Mouse (Mus musculus) liver, embryonic 11.5 days (tissue): ENCODE measurements around the gene Igfbp1. TPM values are rescaled to one million over a fixed set of nuclear protein-coding genes. Genes with fewer than 3 reads are reported as not detected.
A peak's percentile ranks its signal among the peaks of the same experiment; 100 is the strongest.

Experiments
- ATAC-seq: fragments of 200-750 bp; cut with Nextera tagmentation; replicated peaks from 2 replicates; pipeline ENCODE4 v1.8.0; 2017; ENCODE audit warnings: moderate number of reproducible peaks, mild to moderate bottlenecking, moderate TSS enrichment, moderate library complexity; ENCODE audit not compliant: low FRiP score
- DNase-seq: peaks from one replicate; pipeline ENCODE4 v3.0.0-alpha.2; 2017; ENCODE audit warnings: low spot score
- H3K27ac ChIP-seq: fragments of 300-500 bp; sonication (generic); 2 replicates; pipeline ENCODE4 v1.5.1; 2014; ENCODE audit warnings: mild to moderate bottlenecking, low read depth, low read length, control low read depth
- H3K27me3 ChIP-seq: fragments of 300-500 bp; sonication (generic); replicated peaks from 2 replicates; pipeline ENCODE4 v1.6.1; 2014; ENCODE audit warnings: low read length, mixed read lengths; ENCODE audit not compliant: control insufficient read depth, insufficient read depth
- H3K36me3 ChIP-seq: fragments of 300-500 bp; sonication (generic); 2 replicates; pipeline ENCODE4 v1.6.1; 2014; ENCODE audit warnings: mild to moderate bottlenecking, low read length, moderate library complexity, mixed read lengths; ENCODE audit not compliant: control insufficient read depth, insufficient read depth
- H3K4me1 ChIP-seq: fragments of 300-500 bp; sonication (generic); replicated peaks from 2 replicates; pipeline ENCODE4 v1.6.1; 2014; ENCODE audit warnings: low read length, mixed read lengths; ENCODE audit not compliant: control insufficient read depth, insufficient read depth
- H3K4me2 ChIP-seq: fragments of 300-500 bp; sonication (generic); 2 replicates; pipeline ENCODE4 v1.6.1; 2014; ENCODE audit warnings: mild to moderate bottlenecking, control low read depth, moderate library complexity
- H3K4me3 ChIP-seq: fragments of 300-500 bp; sonication (generic); 2 replicates; pipeline ENCODE4 v1.5.1; 2014; ENCODE audit warnings: low read depth, low read length, control low read depth
- H3K9ac ChIP-seq: fragments of 300-500 bp; sonication (generic); 2 replicates; pipeline ENCODE4 v1.6.1; 2014; ENCODE audit warnings: low read depth, low read length, control low read depth
- H3K9me3 ChIP-seq: fragments of 300-500 bp; sonication (generic); 2 replicates; pipeline ENCODE4 v1.6.1; 2016; ENCODE audit warnings: low read length, inconsistent platforms, mixed read lengths; ENCODE audit not compliant: control insufficient read depth
- WGBS: fragments of 180-500 bp; shearing (Covaris S2); extraction: QIAGEN DNeasy Blood & Tissue Kit; methylation state at CpG from one replicate; pipeline ENCODE4 v1.1.7; 2014; 5-methylcytosine and 5-hydroxymethylcytosine counted together
- polyA plus RNA-seq: library from polyadenylated mRNA; unstranded; fragments of >200 nt; fragmentation: Nextera tagmentation; extraction: Ambion mirVana; gene quantifications from 2 replicates; pipeline ENCODE4 v1.2.1, GENCODE M21; 2014

Igfbp1 gene
- polyA plus RNA-seq, 1 experiment from 2014 or later, result 49.9 TPM

DNA sequence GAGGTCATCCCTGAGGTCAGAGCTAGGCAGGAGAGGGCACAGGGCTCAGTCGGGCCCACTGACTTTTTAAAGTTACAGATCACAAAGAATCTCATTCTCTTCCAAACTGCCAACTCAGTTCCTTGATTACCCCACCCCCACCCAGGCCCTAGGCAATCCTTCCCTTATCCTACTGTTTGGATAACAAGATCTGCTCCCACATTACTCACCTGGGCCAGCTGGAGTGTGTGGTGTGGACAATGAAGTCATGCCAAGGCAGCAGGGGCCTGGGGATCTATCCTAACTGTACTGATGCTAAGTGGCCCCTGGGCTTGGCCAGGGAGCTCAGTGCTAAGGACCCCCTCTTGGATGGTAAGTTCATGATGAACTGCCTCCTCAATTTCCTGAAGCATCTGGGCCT lies 13.2 kb upstream of the Igfbp1 start:
- Histone ChIP-seq H3K27ac (no peak overlapping the region), H3K4me2 (no peak overlapping the region), H3K9ac (no peak overlapping the region), H3K27me3 (no peaks in the 10 kb centered on the region), H3K36me3 (no peaks in the 10 kb centered on the region), H3K4me1 (0 out of 2 replicates have a peak, but pooled peaks cover 2% of the 10 kb centered on the region), H3K4me3 (no peak overlapping the region), H3K9me3 (no peaks in the 10 kb centered on the region)
- 26% methylated on average over 1 of the region's 1 CpGs for whole genome bisulfite sequencing
- ATAC-seq (no peak), DNase-seq (no peak)

DNA sequence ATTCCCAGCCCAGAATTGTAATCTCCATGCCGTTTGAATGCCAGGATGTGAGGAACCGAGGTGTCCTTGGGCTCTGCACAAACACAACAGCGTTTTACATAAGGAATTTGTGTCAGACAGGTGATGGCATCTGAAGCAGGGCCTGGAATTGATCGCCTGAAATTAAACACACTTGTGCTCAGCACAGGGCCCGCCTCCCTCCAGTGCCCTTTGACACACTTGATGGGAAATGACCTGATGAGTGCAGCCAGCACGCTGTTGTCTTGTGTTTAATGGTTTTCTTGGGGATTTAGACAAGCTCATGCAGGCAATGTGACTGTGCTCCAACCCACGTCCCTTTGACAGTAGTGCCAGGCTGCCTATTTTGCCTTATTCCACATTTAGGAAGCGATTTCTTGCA lies 10.1 kb upstream of the Igfbp1 start:
- 0 out of 2 replicates have a peak, but pooled peaks cover 2% of the 10 kb centered on the region for H3K4me1 ChIP-seq
- H3K4me3 ChIP-seq, result no peak overlapping the region
- DNase-seq (no peak), ATAC-seq (no peak)
- H3K4me2 ChIP-seq, result no peak overlapping the region
- H3K9me3 ChIP-seq, result no peaks in the 10 kb centered on the region
- H3K27me3 ChIP-seq, result no peaks in the 10 kb centered on the region
- 47% methylated on average over 8 of the region's 8 CpGs for WGBS
- H3K27ac ChIP-seq, result no peak overlapping the region
- no peak overlapping the region for H3K9ac ChIP-seq
- H3K36me3 ChIP-seq, result no peaks in the 10 kb centered on the region

DNA sequence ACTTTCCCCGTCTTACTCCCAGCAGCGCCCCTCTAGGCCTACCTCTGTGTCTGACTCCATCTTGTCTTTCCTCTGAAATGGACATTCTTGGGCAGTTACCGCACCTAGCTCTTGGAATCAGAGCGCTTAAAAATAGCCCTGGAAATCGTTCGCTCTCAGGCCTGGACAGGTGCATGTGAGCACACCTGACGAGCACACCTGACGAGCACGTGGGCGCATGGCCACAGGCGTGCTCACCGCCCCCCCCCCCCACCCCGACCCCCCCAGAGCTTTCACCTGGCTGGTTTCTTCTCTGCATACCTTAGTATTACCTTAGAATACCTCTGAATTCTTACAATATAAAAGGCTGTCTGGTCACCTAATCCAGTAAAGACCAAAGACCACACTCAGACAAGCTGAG lies 9.1 kb upstream of the Igfbp1 start, which contains the start of gene Gm11985:
TSS of gene Gm11985 (minus strand) at position 101 of the 400 bp plus-strand sequence.
- Histone ChIP-seq H3K27ac (no peak within 1 kb of the TSS), H3K4me2 (no peak within 1 kb of the TSS), H3K9ac (no peak within 1 kb of the TSS), H3K27me3 (no peaks in the 10 kb centered on the region), H3K4me1 (0 out of 2 replicates have a peak, but pooled peaks cover 2% of the 10 kb centered on the region), H3K9me3 (no peaks in the 10 kb centered on the region), H3K36me3 (no peaks in the 10 kb centered on the region), H3K4me3 (no peak within 1 kb of the TSS)
- WGBS, result 82% methylated on average over 13 of the region's 13 CpGs
- DNase-seq (no peak), ATAC-seq (no peak)

DNA sequence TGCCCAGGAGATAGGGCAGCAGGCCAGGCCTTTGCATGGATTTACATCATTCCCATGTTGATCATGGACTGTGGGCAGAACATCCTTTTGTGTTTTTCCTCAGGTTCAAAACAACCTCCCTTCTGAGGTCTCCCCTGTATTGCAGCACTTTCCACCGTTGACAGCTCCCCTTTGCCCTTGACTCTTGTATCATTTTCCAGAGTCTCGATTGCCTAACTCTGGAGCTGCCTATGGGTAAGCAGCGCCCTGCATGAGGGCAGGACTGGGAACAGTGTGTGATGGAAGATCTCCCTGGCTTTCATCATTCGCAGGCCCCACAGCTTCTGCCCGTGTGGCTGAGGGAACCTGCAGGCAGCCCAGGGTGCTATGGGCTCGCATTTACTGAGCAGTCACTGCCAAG lies 4.9 kb upstream of the Igfbp1 start:
- no peak overlapping the region for H3K4me3 ChIP-seq
- H3K4me1 ChIP-seq, result no peaks in the 10 kb centered on the region
- H3K9ac ChIP-seq, result no peak overlapping the region
- no peak for DNase-seq
- H3K27ac ChIP-seq, result no peak overlapping the region; the same call in 1 of the 2 replicates
- 44% methylated on average over 6 of the region's 6 CpGs for WGBS
- H3K4me2 ChIP-seq, result no peak overlapping the region
- H3K9me3 ChIP-seq, result peaks cover 4% of the 10 kb centered on the region; the same call in 1 of the 2 replicates
- 0 out of 2 replicates have a peak, but pooled peaks have one; percentile 10 for ATAC-seq
- no peaks in the 10 kb centered on the region for H3K27me3 ChIP-seq
- H3K36me3 ChIP-seq, result no peaks in the 10 kb centered on the region

DNA sequence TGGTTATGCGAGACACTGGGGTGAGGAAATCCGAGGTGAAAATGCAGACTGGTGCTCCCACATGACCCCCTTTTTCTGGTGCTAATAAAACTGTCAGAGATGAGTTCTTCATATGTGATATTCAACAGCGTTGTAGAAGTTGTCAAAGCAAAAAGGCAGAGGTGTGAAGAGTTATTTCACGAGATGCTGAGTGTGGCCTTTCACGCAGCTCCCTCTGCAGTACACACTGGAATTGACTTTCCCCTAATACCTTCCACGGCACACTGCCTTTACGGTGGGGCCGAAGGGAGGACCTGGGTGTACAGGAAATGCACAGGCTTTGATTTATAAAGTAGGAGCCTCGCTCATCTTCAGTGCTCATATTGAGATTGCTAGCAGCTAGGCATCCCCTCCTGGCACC lies 4.4 kb upstream of the Igfbp1 start:
- WGBS, result 65% methylated on average over 9 of the region's 9 CpGs

DNA sequence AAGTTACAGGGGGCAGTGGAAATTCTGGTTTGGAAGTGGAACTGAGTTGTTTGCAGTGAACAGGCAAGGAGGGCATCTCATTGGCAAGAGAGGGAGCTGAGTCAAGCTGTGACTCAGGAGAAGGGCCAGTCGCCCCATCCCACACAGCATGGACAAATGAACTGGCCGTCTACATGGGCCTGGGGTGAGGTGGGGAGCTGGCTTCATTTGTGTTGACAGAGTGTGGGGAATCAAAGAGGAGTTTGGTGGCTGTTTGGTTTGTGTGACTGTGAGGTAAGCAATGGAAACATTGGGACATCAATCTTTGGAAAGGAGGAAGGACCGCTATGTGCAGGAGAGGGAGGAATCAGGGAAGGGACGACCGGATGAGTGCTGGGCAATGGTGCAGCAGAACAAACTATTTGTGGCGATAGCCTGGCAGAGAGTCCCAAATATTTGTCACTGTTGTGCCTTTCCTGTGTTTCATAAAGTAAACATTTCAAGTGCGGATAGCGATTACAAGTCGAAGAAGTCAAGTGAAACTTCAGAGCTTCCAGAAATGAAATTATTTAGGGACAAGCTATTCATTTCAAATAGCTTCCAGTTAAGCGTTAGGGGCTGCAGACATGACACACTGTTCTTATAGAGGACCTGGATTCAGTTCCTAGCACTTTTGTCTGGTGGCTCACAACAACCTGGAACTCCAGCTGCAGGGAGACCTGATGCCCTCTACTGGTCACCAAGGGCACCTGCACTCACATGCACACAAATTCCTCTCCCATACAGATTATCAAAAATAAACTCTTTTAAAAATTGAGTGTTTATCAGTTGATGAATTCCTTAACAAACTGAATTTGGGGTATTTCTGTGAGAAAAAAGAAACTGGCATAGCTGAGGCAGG lies 2.9 kb upstream of the Igfbp1 start:
- Histone ChIP-seq H3K27me3 (no peaks in the 10 kb centered on the region), H3K4me3 (no peak overlapping the region), H3K4me1 (no peaks in the 10 kb centered on the region), H3K27ac (no peak overlapping the region), H3K9ac (no peak overlapping the region), H3K4me2 (no peak overlapping the region), H3K9me3 (peaks cover 4% of the 10 kb centered on the region; the same call in 1 of the 2 replicates), H3K36me3 (no peaks in the 10 kb centered on the region)
- 82% methylated on average over 10 of the region's 10 CpGs for WGBS
- ATAC-seq, result no peak
- DNase-seq, result no peak

More for the DNA sequence above, 4.4 kb upstream of the Igfbp1 start:
- no peak overlapping the region for H3K4me3 ChIP-seq
- no peak overlapping the region for H3K9ac ChIP-seq
- no peaks in the 10 kb centered on the region for H3K4me1 ChIP-seq
- peaks cover 4% of the 10 kb centered on the region; the same call in 1 of the 2 replicates for H3K9me3 ChIP-seq
- no peak overlapping the region for H3K4me2 ChIP-seq
- H3K36me3 ChIP-seq, result no peaks in the 10 kb centered on the region
- ATAC-seq, result no peak
- DNase-seq, result no peak
- H3K27ac ChIP-seq, result no peak overlapping the region; the same call in 1 of the 2 replicates
- no peaks in the 10 kb centered on the region for H3K27me3 ChIP-seq

DNA sequence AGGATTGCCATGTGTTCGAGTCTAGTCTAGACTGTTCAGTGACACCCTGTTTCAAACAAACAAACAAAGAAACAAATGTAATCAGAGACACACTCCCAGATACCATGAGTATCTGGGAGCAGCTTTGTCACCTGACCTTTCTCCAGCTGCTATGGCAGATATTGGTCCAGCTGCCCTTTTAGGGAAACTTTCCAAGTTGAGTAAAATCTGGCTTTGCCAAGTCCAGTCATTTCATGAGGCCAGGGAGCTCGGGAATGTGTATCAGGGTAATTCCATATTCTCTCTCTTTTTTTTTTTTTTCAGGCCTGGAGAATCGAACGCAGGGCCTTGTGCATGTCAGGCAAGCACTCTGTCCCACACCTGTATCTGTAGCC lies 2.3 kb upstream of the Igfbp1 start:
- no peak overlapping the region for H3K4me3 ChIP-seq
- H3K9me3 ChIP-seq, result peaks cover 4% of the 10 kb centered on the region; the same call in 1 of the 2 replicates
- no peak for ATAC-seq
- no peak for DNase-seq
- H3K27ac ChIP-seq, result no peak overlapping the region
- WGBS, result 81% methylated on average over 4 of the region's 4 CpGs
- H3K4me1 ChIP-seq, result no peaks in the 10 kb centered on the region
- no peaks in the 10 kb centered on the region for H3K27me3 ChIP-seq
- H3K9ac ChIP-seq, result no peak overlapping the region
- no peak overlapping the region for H3K4me2 ChIP-seq
- no peaks in the 10 kb centered on the region for H3K36me3 ChIP-seq

DNA sequence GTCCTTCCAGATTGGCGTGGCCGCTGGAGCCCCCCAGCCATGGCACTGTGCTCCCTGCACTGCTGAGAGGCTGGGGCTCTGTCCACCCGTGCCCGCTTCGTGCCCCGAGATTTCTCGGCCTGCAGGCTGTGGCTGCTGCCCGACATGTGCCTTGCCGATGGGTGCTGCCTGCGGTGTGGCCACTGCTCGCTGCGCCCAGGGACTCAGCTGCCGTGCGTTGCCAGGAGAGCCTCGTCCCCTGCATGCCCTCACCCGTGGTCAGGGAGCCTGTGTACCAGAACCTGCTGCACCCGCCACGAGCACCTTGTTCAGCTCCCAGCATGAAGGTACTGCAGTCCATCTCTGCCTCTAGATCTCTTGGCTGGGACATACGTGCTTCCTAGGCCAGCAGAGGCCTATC lies 424 bp downstream of the Igfbp1 start:
- 72% methylated on average over 19 of the region's 19 CpGs for WGBS
- Histone ChIP-seq H3K4me1 (no peaks in the 10 kb centered on the region), H3K4me2 (peak overlapping the region; percentile 48), H3K27me3 (no peaks in the 10 kb centered on the region), H3K36me3 (no peaks in the 10 kb centered on the region), H3K9me3 (peaks cover 4% of the 10 kb centered on the region; the same call in 1 of the 2 replicates), H3K4me3 (peak overlapping the region; percentile 42), H3K27ac (peak overlapping the region; percentile 66), H3K9ac (0 out of 2 replicates have a peak overlapping the region, but pooled peaks have one; percentile 16)
- no peak for DNase-seq
- ATAC-seq, result peak; percentile 19; the same call in 1 of the 2 replicates
